21 mouse cellular contexts compared by ENCODE assay signal in genomic region chr10:39406798-39407189, GRCm38 (mm10). TPM values are rescaled to one million over a fixed set of nuclear protein-coding genes. Genes with fewer than 3 reads are reported as not detected.
A peak's percentile ranks its signal among the peaks of the same experiment; 100 is the strongest.
DNase-seq lines count a peak whose midpoint lies in the region; ATAC-seq and TF ChIP-seq lines count a peak whose summit lies in the region.
"Had no signal": no experiment of that assay in that cellular context is flagged by ENCODE, and none has a peak within 500 bp of the region (broad histone marks: within the 10 kb centered on the region; RNA-seq: fewer than 3 reads in every experiment).

No protein-coding gene starts in this region.

- H3K4me1 ChIP-seq in heart, adult 2 months (ENCODE audit: control insufficient read depth, insufficient read depth, low read length): peaks cover 21% of the 10 kb centered on the region
- peaks cover 38% of the 10 kb centered on the region for H3K4me1 ChIP-seq in hindbrain, embryonic 13.5 days (replicated peaks)
- peaks cover 10% of the 10 kb centered on the region for H3K4me1 ChIP-seq in hindbrain, embryonic 12.5 days
- peaks cover 10% of the 10 kb centered on the region for H3K4me1 ChIP-seq in liver, postnatal 0 days (ENCODE audit: insufficient read depth)
- peaks cover 5% of the 10 kb centered on the region for H3K4me1 ChIP-seq in liver, embryonic 11.5 days (replicated peaks; ENCODE audit: control insufficient read depth, insufficient read depth, low read length)
- peaks cover 39% of the 10 kb centered on the region for H3K4me1 ChIP-seq in heart, postnatal 0 days (ENCODE audit: control insufficient read depth, insufficient read depth)

- no peak for ATAC-seq in hindbrain, embryonic 13.5 days (ENCODE audit: low FRiP score)
- ATAC-seq in hindbrain, embryonic 12.5 days (ENCODE audit: low FRiP score): no peak
- ATAC-seq in liver, postnatal 0 days: no peak
- no peak for ATAC-seq in liver, embryonic 11.5 days (replicated peaks; ENCODE audit: low FRiP score)
- no peak for ATAC-seq in heart, postnatal 0 days (ENCODE audit: insufficient read depth, low read depth)
- ATAC-seq: activated CD4-positive, CD25-positive, alpha-beta regulatory T cell, adult 4 months; forebrain, postnatal 0 days; midbrain, embryonic 16.5 days had no signal

- peaks cover 8% of the 10 kb centered on the region for H3K36me3 ChIP-seq in heart, adult 2 months (ENCODE audit: control insufficient read depth, insufficient read depth, low read length)
- H3K36me3 ChIP-seq in hindbrain, embryonic 13.5 days: peaks cover 10% of the 10 kb centered on the region
- H3K36me3 ChIP-seq in hindbrain, embryonic 12.5 days: peaks cover 5% of the 10 kb centered on the region; the same call in 1 of the 2 replicates
- no peaks in the 10 kb centered on the region for H3K36me3 ChIP-seq in liver, postnatal 0 days (replicated peaks; ENCODE audit: insufficient read depth, low read length)
- H3K36me3 ChIP-seq in liver, embryonic 11.5 days (ENCODE audit: control insufficient read depth, insufficient read depth, low read length): no peaks in the 10 kb centered on the region; the same call in 1 of the 2 replicates
- H3K36me3 ChIP-seq in heart, postnatal 0 days (replicated peaks; ENCODE audit: control insufficient read depth, insufficient read depth, low read length): no peaks in the 10 kb centered on the region; the same call in 1 of the 2 replicates
- H3K36me3 ChIP-seq: embryonic facial prominence, embryonic 12.5 days; limb, embryonic 15.5 days; liver, embryonic 15.5 days had no signal

- no peaks in the 10 kb centered on the region for H3K9me3 ChIP-seq in hindbrain, embryonic 13.5 days
- H3K9me3 ChIP-seq in hindbrain, embryonic 12.5 days (replicated peaks): no peaks in the 10 kb centered on the region
- no peaks in the 10 kb centered on the region for H3K9me3 ChIP-seq in liver, postnatal 0 days (ENCODE audit: low read length)
- no peaks in the 10 kb centered on the region for H3K9me3 ChIP-seq in liver, embryonic 11.5 days (ENCODE audit: control insufficient read depth, low read length)
- no peaks in the 10 kb centered on the region for H3K9me3 ChIP-seq in heart, postnatal 0 days (replicated peaks; ENCODE audit: control insufficient read depth, low read length)
- H3K9me3 ChIP-seq: embryonic facial prominence, embryonic 12.5 days; G1E; limb, embryonic 15.5 days; liver, embryonic 15.5 days; midbrain, embryonic 10.5 days had no signal

- no peaks in the 10 kb centered on the region for H3K27me3 ChIP-seq in heart, adult 2 months (ENCODE audit: control insufficient read depth, insufficient read depth, low read length)
- H3K27me3 ChIP-seq in hindbrain, embryonic 13.5 days: no peaks in the 10 kb centered on the region
- H3K27me3 ChIP-seq in hindbrain, embryonic 12.5 days: no peaks in the 10 kb centered on the region
- no peaks in the 10 kb centered on the region for H3K27me3 ChIP-seq in liver, postnatal 0 days (ENCODE audit: insufficient read depth, low read length)
- H3K27me3 ChIP-seq in liver, embryonic 11.5 days (replicated peaks; ENCODE audit: control insufficient read depth, insufficient read depth, low read length): no peaks in the 10 kb centered on the region
- no peaks in the 10 kb centered on the region for H3K27me3 ChIP-seq in heart, postnatal 0 days (ENCODE audit: control insufficient read depth, insufficient read depth, low read length)
- H3K27me3 ChIP-seq: CH12.LX; embryonic facial prominence, embryonic 12.5 days; limb, embryonic 15.5 days; liver, embryonic 15.5 days had no signal

- H3K27ac ChIP-seq in heart, adult 2 months: peak overlapping the region; percentile 50
- 0 out of 2 replicates have a peak overlapping the region, but pooled peaks have one; percentile 12 for H3K27ac ChIP-seq in hindbrain, embryonic 13.5 days
- no peak overlapping the region for H3K27ac ChIP-seq in hindbrain, embryonic 12.5 days
- H3K27ac ChIP-seq in liver, postnatal 0 days (ENCODE audit: low read depth): no peak overlapping the region
- no peak overlapping the region for H3K27ac ChIP-seq in liver, embryonic 11.5 days (ENCODE audit: low read depth, low read length)
- peak overlapping the region; percentile 20; the same call in 1 of the 2 replicates for H3K27ac ChIP-seq in heart, postnatal 0 days (ENCODE audit: low read depth)
- H3K27ac ChIP-seq: embryonic facial prominence, embryonic 12.5 days; limb, embryonic 15.5 days; liver, embryonic 15.5 days; midbrain, embryonic 10.5 days had no signal

- TF ChIP-seq EP300 in heart, adult 2 months (IDR thresholded peaks at IDR 0.05; ENCODE audit: insufficient read depth, low read depth, low read length): no peak
- no peak for TF ChIP-seq EP300 in liver, postnatal 0 days (IDR thresholded peaks at IDR 0.05; ENCODE audit: low read depth)
- no peak for TF ChIP-seq EP300 in heart, postnatal 0 days (IDR thresholded peaks at IDR 0.05; ENCODE audit: low read depth)

- intact Hi-C loops in heart, adult 2 months (cut with DNase I): loop anchor here (2.0 to 5.0 kb wide), 2 partner anchors 14 to 41 kb away; no protein-coding TSS in a partner anchor
- intact Hi-C loops in heart, postnatal 25 days (cut with DNase I): no loop called here

- DNase-seq in heart, adult 2 months: no peak
- no peak for DNase-seq in heart, postnatal 25 days (ENCODE audit: low spot score)
- DNase-seq in liver, postnatal 0 days: no peak
- no peak for DNase-seq in liver, embryonic 11.5 days (ENCODE audit: low spot score)
- DNase-seq in heart, postnatal 0 days (ENCODE audit: low spot score): no peak
- DNase-seq in urinary bladder, postnatal 10 days (ENCODE audit: low spot score): no peak
- DNase-seq: adrenal gland, postnatal 10 days; forebrain, postnatal 0 days; gastrocnemius, postnatal 25 days; left cerebral cortex, postnatal 4 days; lung, postnatal 10 days had no signal

- peak overlapping the region; percentile 40; the same call in 1 of the 2 replicates for H3K9ac ChIP-seq in heart, adult 2 months (ENCODE audit: low read depth, low read length)
- no peak overlapping the region for H3K9ac ChIP-seq in hindbrain, embryonic 13.5 days
- no peak overlapping the region for H3K9ac ChIP-seq in hindbrain, embryonic 12.5 days
- no peak overlapping the region for H3K9ac ChIP-seq in liver, postnatal 0 days (replicated peaks)
- no peak overlapping the region for H3K9ac ChIP-seq in liver, embryonic 11.5 days (ENCODE audit: low read depth, low read length)
- no peak overlapping the region for H3K9ac ChIP-seq in heart, postnatal 0 days (replicated peaks; ENCODE audit: low read depth, low read length)
- H3K9ac ChIP-seq: embryonic facial prominence, embryonic 12.5 days; forebrain, postnatal 0 days; limb, embryonic 15.5 days; liver, embryonic 15.5 days had no signal

- WGBS in heart, adult 2 months: 17% methylated on average over 7 of the region's 7 CpGs
- WGBS in hindbrain, embryonic 13.5 days: 79% methylated on average over 7 of the region's 7 CpGs
- WGBS in hindbrain, embryonic 12.5 days: 87% methylated on average over 7 of the region's 7 CpGs
- 73% methylated on average over 7 of the region's 7 CpGs for WGBS in liver, postnatal 0 days (ENCODE audit: insufficient replicate concordance)
- WGBS in liver, embryonic 11.5 days: 83% methylated on average over 7 of the region's 7 CpGs
- 13% methylated on average over 7 of the region's 7 CpGs for WGBS in heart, postnatal 0 days

- TF ChIP-seq POLR2A in heart, adult 2 months (IDR thresholded peaks at IDR 0.05; ENCODE audit: insufficient read depth, low read depth, low read length): no peak

- TF ChIP-seq CTCF in heart, adult 2 months (IDR thresholded peaks at IDR 0.05): no peak
- TF ChIP-seq CTCF in liver, postnatal 0 days (IDR thresholded peaks at IDR 0.05; ENCODE audit: low read depth): no peak
- no peak for TF ChIP-seq CTCF in heart, postnatal 0 days (IDR thresholded peaks at IDR 0.05; ENCODE audit: low read depth)

- H3K79me2 ChIP-seq in heart, adult 2 months (replicated peaks; ENCODE audit: control insufficient read depth, insufficient read depth, low read length): peaks cover 10% of the 10 kb centered on the region

- peak overlapping the region; percentile 4 for H3K4me3 ChIP-seq in heart, adult 2 months
- H3K4me3 ChIP-seq in hindbrain, embryonic 13.5 days: no peak overlapping the region
- no peak overlapping the region for H3K4me3 ChIP-seq in hindbrain, embryonic 12.5 days
- no peak overlapping the region for H3K4me3 ChIP-seq in liver, postnatal 0 days (ENCODE audit: low read depth, low read length)
- H3K4me3 ChIP-seq in liver, embryonic 11.5 days (ENCODE audit: low read depth, low read length): no peak overlapping the region
- H3K4me3 ChIP-seq in heart, postnatal 0 days (ENCODE audit: low read depth, low read length): no peak overlapping the region
- H3K4me3 ChIP-seq: embryonic facial prominence, embryonic 12.5 days; limb, embryonic 15.5 days; liver, embryonic 15.5 days; midbrain, embryonic 10.5 days had no signal

- H3K4me2 ChIP-seq in hindbrain, embryonic 13.5 days: no peak overlapping the region
- no peak overlapping the region for H3K4me2 ChIP-seq in hindbrain, embryonic 12.5 days (replicated peaks)
- H3K4me2 ChIP-seq in liver, postnatal 0 days (ENCODE audit: low read depth, low read length): peak overlapping the region; percentile 40; the same call in 1 of the 2 replicates
- no peak overlapping the region for H3K4me2 ChIP-seq in liver, embryonic 11.5 days
- peak overlapping the region; percentile 22; the same call in 1 of the 2 replicates for H3K4me2 ChIP-seq in heart, postnatal 0 days (ENCODE audit: low read depth, low read length)
- H3K4me2 ChIP-seq: embryonic facial prominence, embryonic 12.5 days; limb, embryonic 15.5 days; liver, embryonic 15.5 days had no signal

RNA-seq across cellular contexts. Expression of gene Fyn, which starts 38.1 kb away (rescaled TPM):
- total RNA-seq in heart, adult 2 months (2021): 10 to 100 TPM; 26.1 to 29.7 TPM
- 23.2 and 36.4 TPM in 2 replicates for polyA plus RNA-seq in heart, adult 2 months (2012; rRNA removed)
- total RNA-seq in heart, postnatal 25 days (2021): 10 to 100 TPM; 29.1 to 42.5 TPM
- polyA plus RNA-seq in hindbrain, embryonic 13.5 days (2015; fragmentation: Nextera tagmentation; extraction: Ambion mirVana): 68.3 and 71.0 TPM in 2 replicates
- 64.8 and 67.9 TPM in 2 replicates for polyA plus RNA-seq in hindbrain, embryonic 12.5 days (2016; fragmentation: Nextera tagmentation; extraction: Ambion mirVana)
- polyA plus RNA-seq in liver, postnatal 0 days (2015; fragmentation: Nextera tagmentation; extraction: Ambion mirVana): 6.5 and 6.8 TPM in 2 replicates
- polyA plus RNA-seq in liver, embryonic 11.5 days (2014; fragmentation: Nextera tagmentation; extraction: Ambion mirVana): 19.3 and 20.4 TPM in 2 replicates
- total RNA-seq in heart, postnatal 0 days (2014; rRNA removed; ENCODE audit: low replicate concordance): 24.1 and 34.3 TPM in 2 replicates
- polyA plus RNA-seq in heart, postnatal 0 days (2015; fragmentation: Nextera tagmentation; extraction: Ambion mirVana): 10.3 and 10.8 TPM in 2 replicates

Comparison
In these comparisons a context has a peak if more than half of its experiments do, and no peak if none do; other contexts are left out.
1. H3K27ac ChIP-seq: peak in heart, adult 2 months (single experiment), hindbrain, embryonic 13.5 days (single experiment) and heart, postnatal 0 days (single experiment); none in hindbrain, embryonic 12.5 days (single experiment), liver, postnatal 0 days (single experiment) and liver, embryonic 11.5 days (single experiment).
2. H3K4me2 ChIP-seq: peak in liver, postnatal 0 days (single experiment) and heart, postnatal 0 days (single experiment); none in hindbrain, embryonic 13.5 days (single experiment), hindbrain, embryonic 12.5 days (single experiment) and liver, embryonic 11.5 days (single experiment).